Mouse (Mus musculus) erythroid progenitor cell, adult 5-6 weeks (primary cell): ENCODE data around the gene Mob3a. TPM values are rescaled to one million over a fixed set of nuclear protein-coding genes. Genes with fewer than 3 reads are reported as not detected.
A peak's percentile ranks its signal among the peaks of the same experiment; 100 is the strongest.

ENCODE experiments used
- ATAC-seq: replicated peaks from 2 replicates; pipeline ENCODE4 v1.8.0; 2016; ENCODE audit warnings: moderate number of reproducible peaks, mild to moderate bottlenecking, moderate TSS enrichment, inconsistent platforms; ENCODE audit not compliant: poor library complexity, low FRiP score, severe bottlenecking
- total RNA-seq, 2 experiments: library from RNA; stranded (forward) in 1 of 2; stranded (reverse) in 1 of 2; fragments of 150-400 nt in 1 of 2; fragments of 186-747, 209-891 nt in 1 of 2; gene quantifications; 2 replicates each; pipeline versions ENCODE4 v1.2.3 to v1.2.4; 2015 to 2017; ENCODE audit warnings: low replicate concordance in 2 of 2

Mob3a gene
- total RNA-seq, 2 experiments from 2014 or later, result 25.7 to 32.3 TPM

DNA sequence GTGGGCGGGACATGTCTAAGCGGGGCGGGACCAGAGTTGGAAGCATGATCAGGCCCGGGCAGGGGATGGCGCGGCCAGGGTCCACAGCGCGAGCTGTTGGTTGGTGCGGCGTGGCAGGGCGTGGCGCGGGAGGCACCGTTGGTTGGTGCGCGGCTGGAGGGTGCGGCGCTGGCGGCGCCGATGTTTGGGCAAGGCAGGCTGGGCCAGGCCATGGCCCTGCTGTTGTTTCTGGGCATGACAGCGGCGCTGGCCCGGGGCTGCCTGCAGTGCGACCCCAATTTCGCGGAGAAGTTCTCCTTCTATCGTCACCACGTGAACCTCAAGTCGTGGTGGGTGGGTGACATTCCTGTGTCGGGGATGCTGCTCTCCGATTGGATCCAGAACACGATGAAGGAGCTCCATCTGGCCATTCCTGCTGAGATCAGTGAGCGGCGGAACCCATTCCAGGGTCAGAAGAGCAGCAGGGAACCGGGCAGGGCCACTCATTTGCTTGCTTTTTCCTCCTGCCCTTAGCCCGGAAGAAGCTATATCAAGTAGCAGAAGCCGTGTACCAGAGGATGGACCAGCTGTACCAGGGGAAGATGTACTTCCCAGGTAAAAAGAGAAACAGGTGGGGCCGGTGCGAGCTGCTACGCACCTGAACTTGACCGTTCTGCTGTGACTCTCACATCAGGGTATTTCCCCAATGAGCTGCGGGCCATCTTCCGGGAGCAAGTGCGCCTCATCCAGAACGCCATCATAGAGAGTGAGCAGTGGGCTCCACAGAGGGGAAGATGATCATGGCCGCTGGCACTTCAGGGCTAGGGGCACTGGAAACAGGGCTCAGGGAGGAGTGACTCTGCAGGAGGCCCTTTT lies 986 bp upstream of the Mob3a start:
- peak; percentile 72 for ATAC-seq

DNA sequence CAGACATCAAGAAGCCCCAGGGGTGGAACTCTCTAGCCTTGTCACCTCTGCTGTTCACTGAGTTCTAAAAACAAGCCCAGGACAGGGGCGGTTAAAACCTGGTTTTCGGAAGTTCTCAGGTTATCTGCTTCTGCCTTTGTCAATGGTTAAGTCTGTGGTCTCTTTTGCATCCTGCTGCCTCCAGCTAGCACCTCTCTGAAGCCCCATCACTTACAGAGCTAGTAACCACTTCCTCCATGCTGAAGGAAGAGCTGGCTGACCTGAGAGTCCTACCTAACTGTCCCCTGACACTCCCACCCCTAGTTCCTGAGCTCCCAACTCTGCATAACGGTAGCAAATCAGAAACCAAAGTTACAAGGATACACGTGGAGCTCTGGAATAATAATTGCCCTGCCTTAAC lies 1.0 kb downstream of the Mob3a start:
- ATAC-seq, result no peak

DNA sequence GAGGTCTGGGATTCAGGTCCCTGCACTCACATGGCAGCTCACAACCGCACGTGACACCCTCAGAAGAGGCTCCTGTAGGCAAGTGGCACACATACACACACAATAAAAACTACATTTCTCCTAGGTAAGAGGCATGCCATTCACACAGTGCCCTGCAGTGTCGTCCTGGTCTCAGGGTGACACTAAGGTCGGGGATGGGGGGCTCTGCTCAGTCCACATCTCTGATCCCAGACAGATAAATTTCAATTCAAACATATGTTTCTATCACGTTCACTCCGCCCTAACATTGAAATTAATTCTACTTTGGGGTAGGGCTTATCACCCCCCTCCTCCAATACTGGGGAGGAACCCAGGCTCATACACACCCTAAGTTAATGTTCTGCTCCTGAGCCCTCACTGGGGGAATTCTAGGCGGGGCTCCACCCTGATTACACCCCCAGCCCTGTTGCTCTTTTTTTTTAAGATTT lies 1.7 kb downstream of the Mob3a start:
- ATAC-seq, result no peak

DNA sequence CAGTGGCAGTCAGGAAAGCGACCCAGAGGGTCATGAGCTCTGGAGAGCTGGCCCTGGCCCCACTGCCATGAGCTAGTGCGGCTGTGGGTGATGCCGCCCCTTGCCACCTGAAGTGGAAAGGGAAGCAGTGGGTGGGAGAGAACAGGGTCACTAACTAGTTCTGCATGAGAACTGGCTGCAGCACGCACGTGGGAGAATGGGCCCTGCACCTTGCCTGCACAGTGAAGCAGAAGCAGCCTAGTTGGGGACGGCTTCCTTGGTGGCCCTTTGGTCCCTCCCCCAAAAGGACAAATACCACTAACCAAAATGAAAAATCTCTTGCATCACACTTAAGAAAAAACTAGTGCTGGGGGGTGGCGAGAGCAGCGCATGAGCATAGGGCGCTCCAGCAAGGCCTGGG lies 3.2 kb downstream of the Mob3a start:
- ATAC-seq, result no peak

DNA sequence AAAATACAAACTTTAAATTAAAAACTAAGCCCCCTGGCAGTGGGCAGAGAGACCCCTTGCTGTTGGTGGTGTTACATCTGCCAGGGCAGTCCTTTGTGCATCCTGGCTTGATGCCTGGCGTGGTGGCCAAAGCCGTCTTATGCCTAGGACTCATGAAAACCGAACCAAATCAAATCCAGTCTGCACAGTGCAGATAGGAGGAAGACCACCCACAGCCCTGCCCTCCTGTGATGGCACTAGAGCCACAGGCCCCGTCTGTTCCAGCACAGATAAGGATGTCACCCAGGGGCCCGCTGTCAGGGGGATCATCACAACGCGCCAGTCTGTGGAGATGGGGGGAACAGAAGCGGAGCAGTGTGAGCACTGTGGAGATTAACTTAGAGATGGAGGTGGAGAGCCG lies 4.0 kb downstream of the Mob3a start:
- ATAC-seq, result peak; percentile 36

DNA sequence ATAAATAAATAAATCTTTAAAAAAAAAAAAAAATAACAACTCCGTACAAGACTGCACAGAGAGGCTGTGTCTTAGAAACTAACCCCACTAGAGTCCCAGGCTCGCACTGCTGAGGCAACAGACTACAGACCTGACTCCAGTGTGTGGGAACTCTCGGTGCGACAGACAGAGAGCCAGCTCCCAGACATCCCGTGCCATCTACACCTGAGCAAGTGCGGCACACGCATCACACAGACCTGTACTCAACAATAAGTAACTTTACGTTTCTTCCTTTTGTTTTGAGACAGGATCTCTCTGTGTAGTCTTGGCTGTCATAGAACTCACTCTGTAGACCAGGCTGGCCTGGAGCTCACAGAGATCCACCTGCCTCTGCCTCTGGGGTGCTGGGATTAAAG lies 4.4 kb downstream of the Mob3a start:
- no peak for ATAC-seq

DNA sequence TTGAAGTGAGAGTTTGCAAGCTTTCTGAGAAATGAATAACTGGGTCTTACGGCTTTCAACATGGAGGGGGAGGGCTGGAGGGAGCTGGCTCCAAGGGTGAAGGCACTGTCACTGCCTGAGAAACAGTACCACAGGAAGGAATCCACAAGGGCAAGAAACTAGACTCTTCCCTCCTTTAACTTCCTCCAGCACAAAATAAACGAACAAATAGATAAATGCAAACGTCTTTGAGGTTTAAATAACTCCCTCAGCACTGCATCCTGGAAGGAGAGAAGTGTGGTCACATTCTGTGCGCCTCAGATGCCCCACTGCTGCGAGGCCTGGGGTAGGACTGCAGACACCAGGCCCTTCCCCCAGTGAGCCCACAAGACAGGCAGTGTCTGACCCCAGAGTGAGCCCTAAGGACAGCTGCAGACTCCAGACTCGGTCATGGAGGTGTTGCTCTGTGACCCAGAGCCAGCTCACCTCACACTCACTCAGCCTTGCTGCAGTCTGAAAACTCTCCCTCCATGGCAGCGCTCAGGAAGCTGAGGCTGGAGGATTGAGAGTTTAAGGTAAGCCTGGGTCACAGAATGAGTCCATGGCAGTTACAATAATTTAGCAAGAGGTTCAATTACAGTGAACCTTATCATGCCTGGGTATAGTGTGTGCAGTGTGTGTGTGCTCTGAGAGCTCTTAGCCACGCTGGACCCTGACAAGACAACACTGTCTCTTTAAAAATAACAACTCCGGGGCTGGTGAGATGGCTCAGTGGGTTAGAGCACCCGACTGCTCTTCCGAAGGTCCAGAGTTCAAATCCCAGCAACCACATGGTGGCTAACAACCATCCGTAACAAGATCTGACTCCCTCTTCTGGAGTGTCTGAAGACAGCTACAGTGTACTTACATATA lies 5.0 kb downstream of the Mob3a start:
- no peak for ATAC-seq

DNA sequence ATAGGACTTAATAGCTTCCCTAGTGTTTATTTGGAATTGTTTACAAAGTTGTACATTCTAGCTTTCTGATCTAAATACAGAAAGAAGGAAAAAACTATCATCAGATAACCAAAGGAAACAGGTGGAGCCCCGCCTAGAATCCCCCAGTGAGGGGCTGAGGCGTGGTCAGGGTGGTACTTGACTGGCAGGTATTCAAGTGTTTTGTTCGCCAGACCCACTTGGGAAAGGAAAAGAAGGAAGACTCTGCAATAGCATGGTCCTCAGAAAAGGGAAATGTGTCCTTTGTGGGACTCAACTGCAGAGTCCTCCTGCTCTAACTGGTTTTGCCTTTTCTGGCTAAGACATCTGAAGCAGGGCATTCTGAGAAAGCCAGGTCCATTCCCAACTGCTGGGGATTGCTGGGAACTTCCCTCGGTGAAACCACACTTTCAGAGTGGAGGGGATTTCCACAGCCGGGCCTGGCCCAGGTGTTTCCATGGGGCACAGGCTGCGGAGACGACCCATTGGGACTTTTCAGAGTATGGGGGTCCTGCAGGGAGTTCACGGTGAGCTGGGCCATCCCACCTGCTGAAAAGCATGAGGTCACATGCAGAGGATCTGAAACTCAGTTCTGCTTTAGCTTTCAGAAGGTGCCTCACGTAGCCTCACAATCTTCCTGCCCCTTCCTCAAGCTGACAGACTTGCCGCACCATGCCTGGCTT lies 5.8 kb downstream of the Mob3a start:
- no peak for ATAC-seq

DNA sequence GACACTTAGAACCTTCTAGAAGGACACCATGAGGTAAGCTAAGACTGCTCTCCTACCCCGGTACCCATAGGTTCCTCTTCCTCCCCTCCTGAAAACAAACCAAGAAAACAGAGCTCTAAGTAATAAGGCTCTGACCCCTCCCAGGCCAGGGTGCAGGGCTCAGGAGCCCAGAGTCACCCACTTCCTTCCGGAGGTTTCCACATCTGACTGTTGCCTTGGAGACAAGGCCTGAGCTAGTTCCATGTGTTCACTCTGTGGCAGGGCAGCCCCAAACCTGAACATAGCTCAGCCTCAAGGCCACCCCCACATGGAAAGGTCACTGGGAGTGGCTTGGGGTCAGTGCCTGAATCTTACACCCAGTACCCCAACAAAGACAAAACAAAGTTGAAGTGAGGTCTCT lies 6.6 kb downstream of the Mob3a start:
- no peak for ATAC-seq

DNA sequence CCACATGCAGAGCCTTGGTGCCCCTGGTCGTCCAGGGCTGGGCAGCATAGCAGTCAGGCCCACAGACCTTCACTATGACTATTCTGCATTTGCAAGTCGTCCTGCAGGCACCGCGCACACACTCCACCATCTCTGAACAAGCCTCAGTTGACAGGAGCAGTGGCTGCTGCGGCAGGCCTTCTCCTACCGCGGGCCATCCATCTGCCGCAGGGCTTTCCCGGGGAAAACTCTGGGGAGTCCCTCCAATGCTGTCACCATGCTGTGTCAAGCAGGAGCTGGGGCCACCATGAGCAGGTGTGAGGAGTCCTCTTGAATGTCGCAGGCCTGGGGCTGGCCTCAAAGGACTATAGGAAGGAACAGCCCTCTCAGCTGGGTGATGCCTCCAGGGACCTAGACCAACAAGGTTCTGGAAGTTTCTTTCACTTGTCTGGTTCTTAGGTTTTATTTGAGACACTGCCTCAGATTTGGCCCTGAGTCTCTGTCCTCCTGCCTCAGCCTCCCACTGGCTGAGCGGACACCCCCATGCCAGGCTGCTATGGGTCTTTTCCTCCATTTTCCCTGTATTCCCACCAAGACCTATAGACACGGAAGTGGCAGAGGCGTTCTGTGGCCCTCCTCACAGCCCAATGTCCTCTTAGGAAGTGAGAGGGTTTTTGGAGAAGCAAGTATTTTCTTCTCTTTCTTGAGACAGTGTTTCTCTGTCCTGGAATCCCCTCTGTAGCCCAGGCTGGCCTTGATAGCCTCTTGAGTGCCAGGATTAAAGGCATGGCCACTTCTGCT lies 7.4 kb downstream of the Mob3a start:
- no peak for ATAC-seq

DNA sequence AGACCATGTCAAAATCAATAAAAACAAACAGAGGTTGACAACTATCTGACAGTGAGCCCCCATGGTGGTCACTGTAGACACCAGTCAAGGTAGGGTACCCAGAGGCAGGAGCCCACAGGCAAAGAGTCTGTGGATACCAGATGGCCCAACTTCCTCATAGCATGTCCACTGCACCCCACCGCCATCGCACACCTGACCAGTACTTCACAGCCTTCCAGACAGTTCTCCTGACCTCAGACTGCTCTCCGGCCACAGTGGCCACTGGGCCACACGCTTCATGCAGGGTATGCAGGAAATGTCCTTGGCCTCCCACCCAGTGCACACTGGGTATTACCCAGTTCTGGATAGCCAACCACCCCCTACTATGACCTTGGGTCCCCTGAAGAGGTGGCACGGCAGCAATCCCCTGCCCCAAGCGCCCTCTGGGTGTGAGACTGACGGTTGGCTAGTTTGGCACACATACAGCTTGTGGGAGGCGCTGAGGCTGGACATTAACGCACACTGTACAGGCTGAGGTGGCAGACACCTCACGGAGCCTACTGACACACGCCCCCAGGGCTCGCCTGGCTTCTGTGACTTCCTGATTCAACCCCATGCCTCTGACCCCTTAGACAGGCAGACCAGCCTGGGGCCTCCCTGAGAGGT lies 8.3 kb downstream of the Mob3a start:
- no peak for ATAC-seq

DNA sequence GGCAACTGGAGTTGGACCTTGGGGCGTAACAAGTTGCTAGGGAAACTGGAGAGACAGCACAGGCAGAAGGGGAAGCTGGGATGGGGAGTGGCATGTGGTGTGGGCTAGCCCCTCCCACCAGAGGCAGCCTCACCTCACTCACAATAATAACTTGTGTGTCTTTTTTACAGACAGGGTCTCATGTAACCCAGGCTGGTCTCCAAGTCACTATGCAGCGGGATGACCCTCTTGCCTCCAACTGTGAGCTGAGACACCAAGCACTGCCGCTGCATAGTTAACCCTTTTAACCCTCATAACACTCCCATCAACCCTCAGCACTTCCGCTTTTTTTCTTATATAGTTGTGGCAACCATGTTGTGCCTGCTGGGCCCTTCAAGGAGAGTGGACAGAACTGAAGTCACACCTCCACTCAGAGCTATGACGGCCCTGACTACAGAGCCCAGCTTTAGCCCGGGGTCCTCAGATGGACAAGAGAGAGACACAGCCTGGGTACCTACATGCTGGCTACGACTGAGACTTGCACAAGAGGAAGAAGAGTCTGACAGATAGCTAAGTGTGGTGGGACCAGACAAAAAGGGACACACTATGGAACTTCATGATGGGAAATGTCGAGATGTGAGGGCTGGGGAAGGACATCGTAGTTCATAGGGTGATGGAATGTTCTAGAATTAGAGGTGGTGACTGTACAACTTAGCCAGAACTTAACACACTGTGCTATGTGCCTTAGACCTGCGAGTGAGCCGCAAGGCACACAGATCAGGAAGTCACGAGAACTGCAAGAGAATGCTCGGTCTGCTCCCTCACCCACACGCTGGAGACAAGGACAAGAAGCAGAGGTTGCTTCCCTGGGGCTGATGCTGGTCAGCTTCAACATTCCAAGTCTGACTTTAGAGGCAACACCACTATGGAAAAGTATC lies 9.3 kb downstream of the Mob3a start:
- peak; percentile 53 for ATAC-seq

DNA sequence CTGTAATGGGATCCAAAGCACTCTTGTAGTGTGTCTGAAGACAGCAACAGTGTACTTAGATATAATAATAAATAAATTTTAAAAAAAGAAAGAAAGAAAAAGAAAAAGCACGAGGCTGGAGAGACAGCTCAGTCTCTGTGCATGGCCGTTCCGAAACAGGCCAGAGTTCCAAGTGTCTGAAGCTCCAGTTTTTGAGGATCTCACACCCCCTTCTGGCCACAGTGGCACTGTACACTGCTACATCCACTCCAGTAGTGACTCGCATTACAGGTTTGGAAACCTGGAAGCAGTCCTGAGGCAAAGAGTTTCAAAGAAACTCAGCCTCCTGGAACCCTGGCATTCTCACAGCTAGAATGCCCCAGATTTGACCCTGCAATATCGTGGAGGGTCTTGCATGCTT lies 13.9 kb downstream of the Mob3a start:
- peak; percentile 58 for ATAC-seq

DNA sequence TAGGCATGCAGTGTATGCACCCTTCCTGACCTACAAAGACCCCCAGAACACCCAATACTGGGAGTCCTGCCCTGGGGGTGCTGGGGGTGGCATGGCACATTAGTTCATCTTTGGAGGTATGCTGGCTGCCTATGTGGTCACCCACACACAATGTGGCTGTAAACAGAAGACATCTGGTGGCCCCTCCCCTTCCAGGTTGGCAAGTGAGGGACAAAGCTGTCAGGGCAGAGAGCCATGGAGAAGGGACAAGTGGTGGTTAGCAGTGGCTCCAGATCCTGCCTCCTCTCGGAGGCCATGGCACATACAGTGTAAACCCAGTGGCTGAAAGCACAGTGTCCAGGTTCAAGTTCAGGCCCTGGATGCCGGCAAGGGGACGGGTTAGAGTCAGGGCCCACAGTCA lies 15.2 kb downstream of the Mob3a start:
- no peak for ATAC-seq

DNA sequence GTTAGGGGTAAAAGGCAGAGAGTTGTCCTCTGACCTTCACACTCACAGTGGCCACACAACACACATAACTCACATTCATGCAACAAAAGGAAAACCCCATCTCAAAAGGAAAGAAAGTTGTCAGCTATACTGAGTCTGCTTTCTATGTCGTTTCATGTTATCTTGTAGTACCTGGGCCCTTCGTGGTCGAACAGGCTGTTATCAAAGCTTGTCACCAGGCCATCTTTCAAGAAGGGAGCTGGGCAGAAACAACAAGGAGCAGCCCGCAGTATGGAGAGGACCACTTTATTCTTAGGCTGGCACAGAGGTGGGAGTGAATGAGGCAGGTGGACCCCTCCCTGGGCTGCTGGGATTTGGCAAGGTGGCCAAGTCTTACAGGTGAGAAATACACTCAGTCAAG lies 16.8 kb downstream of the Mob3a start:
- peak; percentile 81 for ATAC-seq

DNA sequence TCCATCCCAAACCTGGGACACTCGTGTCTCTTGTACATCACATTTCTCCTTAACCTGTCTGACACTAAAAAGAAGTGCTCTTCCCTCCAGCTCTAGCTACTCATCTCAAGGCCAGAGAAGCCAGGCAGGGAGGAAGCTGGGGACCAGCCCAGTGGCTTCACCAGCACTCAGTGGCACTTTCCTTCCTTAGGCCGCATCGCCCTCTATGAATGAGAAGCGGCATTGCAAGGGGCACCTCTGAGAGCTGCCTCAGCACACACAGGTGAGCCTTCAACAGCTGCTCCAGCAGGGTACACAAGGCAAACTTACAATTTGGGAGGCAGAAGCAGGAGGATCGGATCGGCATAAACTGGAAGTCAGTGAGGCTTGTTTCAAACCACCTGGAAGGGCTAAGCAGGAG lies 17.6 kb downstream of the Mob3a start:
- peak; percentile 81 for ATAC-seq

DNA sequence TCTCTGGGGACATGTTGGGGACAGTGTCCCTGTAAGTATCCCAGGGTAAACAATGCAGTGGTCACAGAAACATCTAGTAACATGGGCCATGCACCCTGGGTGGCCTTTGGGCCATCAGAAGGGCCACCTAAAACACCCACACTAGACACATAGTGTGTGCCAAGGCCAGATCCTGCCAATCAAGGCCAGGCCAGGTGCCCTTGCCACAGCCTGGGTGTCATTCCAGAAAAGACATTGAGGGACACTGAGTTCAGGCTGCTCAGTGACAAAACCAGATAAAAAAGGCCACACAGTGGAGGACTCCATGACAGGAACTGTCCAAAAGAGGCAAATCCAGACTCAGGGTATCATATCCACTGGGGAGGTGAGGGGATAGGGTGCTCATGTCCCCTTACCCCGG lies 18.1 kb downstream of the Mob3a start:
- ATAC-seq, result no peak

DNA sequence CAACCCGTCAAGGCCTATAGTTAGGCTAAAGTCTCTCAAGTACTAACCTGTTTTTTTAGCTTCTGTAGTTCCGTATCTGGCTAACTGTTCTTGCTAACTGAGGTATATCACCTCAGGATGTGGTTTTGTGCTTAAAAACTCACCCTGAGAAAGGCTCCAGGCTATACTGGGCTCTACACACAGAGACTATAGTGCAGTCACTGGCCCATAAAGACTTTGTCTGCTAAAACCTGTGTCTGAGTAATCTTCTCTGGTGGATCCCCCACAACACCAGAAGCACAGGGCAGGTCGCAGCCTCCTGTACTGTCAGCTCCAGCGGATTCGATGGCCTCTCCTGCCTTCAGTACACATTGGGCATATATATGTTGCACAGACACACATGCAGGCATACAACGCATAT lies 19.8 kb downstream of the Mob3a start:
- ATAC-seq, result no peak
